Mouse (Mus musculus): Measurements from ENCODE around the gene Rnf41.

GRCm38 (mm10) chr10:128400338-128400737 is 11.1 kb upstream of the Rnf41 start:
- no peak for TF ChIP-seq CTCF (IDR thresholded peaks at IDR 0.05; ENCODE audit: low read depth)
- TF ChIP-seq EP300 (IDR thresholded peaks at IDR 0.05; ENCODE audit: low read depth): no peak

Data from heart, postnatal 0 days (tissue).